Mouse (Mus musculus) 3T3-L1 (cell line): ENCODE results near the gene Myh9.

Source experiments
- DNase-seq: peaks from one replicate; pipeline ENCODE4 v3.0.0-alpha.2; 2015; ENCODE audit warnings: low read depth, low spot score

Myh9 gene

GRCm38 (mm10) chr15:77828242-77828641 lies 13.7 kb downstream of the Myh9 start:
- no peak for DNase-seq

DNA sequence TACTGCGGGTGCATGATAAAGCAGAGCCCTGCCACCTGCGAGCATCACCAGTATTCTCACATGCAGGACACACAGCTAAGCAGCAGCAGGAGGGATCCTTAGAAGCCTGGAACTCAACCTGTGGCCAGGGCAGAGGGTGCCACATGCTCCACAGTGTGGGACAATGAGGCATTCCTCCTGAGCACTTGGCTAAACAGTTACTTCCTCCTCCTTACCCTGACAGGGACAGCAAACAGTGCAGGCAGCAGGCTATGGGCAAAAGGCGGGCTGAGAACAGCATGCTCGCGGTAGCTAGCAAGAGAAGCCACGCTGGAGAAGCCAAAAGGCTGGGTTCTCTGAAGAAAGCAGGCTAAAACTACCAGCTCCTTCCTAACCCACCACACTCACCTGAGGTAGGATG lies 14.2 kb downstream of the Myh9 start:
- no peak for DNase-seq

DNA sequence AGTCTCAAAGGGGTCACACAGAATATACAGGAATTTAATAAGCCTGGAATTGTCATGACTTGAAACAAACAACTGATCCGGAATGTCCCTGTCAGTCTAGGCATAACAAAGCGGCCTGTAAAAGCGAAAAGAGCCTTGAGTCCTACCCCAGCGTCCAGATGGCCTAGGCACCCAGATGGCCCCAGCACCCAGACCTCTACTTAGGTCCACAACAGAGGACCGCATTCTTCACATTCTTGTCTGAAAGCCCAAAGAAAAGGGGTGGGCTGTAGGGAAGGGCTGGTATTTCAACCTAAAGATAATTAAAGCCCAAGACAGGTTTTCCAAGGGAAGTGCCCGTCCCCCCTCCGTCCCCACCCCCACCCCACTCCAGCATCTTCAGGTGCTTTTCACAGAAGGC lies 14.6 kb downstream of the Myh9 start:
- no peak for DNase-seq

- DNase-seq = no peak
Measured at GRCm38 (mm10) chr15:77825382-77825781, 16.6 kb downstream of the Myh9 start.

GRCm38 (mm10) chr15:77824321-77824720 lies 17.7 kb downstream of the Myh9 start:
- no peak for DNase-seq

DNA sequence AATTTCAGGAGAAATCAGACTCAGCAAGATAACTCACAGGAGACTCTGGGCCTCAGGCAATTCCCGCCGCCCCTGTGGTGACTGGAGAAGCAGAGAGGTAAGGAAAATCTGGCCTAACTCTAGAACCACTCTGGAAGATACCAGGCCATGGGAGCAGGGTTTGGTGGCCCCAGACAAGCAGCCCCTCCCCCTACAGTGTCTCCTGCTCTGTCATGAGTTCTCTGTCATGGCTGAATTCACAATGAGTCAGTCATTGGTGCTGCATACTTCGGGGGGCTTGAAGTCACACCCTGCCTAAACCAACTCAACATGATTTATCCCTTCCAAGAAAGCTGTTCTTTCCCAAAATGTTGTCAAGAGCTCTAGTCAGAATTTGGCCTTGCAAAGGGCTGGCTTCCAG lies 18.3 kb downstream of the Myh9 start:
- DNase-seq = peak; percentile 59

DNA sequence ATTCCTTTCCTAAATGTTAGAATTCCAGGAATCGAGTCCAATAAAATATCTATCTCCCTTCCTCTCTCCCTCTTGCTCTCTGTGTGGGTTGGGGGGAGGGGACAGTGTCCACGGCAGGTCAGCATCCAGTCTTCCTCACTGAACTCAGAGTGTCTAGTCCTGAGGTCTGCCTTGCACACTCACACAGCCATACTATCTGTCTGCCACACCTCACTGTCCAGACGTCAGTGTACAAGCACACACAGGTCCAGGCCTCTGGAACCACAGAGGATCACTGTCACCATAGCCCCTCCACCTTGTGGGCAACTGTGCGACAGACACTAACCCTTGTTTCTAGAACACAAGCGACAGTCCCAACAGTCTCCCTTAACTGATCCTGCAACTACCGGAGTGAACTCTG lies 18.8 kb downstream of the Myh9 start:
- no peak for DNase-seq

- no peak for DNase-seq
Measured at GRCm38 (mm10) chr15:77822671-77823070, 19.3 kb downstream of the Myh9 start.

GRCm38 (mm10) chr15:77822057-77822466 lies 19.9 kb downstream of the Myh9 start:
- peak; percentile 37 for DNase-seq

DNA sequence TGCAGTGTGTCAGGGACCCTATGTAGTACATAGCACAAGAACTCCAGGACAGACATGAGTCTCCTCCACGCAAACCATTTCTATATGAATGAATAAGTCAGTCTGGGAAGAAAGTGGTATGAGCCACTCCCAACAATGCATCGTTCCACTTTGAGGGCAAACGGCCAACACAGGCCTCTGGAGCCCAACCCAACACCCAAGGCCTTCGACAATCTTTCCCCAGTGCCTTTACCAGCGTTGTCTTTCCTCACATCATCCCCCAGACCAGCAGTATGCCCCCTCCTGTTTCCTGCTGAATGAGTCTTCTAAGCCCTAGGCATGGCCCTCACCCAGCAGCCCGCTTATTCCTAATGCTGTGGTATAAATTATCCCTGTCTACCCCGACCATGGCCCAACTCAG lies 20.6 kb downstream of the Myh9 start:
- peak; percentile 86 for DNase-seq

- DNase-seq = peak; percentile 82
Measured at GRCm38 (mm10) chr15:77820480-77821163, 21.4 kb downstream of the Myh9 start.

- DNase-seq = peak; percentile 67
Measured at GRCm38 (mm10) chr15:77819894-77820387, 22.0 kb downstream of the Myh9 start.

- DNase-seq = no peak
Measured at GRCm38 (mm10) chr15:77818556-77819158, 23.3 kb downstream of the Myh9 start.

- no peak for DNase-seq
Measured at GRCm38 (mm10) chr15:77817417-77817816, 24.6 kb downstream of the Myh9 start.

DNA sequence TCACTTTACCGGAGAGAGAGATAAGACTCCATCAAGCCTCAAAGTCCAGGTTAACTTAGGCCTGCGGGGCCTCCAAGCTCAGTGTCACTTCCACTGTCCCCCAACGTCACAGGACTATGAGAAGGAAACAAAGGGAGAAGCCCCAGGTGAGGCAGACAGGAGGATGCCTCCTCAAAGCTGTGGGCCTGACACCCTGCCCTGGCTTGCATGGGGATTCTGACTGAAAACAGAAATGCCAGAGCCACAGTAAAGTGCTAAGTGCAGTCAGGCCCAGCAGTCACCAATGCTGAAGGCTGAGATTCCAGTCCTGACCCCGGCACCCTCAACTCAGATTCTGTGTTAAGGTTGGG lies 25.4 kb downstream of the Myh9 start:
- DNase-seq = no peak

DNA sequence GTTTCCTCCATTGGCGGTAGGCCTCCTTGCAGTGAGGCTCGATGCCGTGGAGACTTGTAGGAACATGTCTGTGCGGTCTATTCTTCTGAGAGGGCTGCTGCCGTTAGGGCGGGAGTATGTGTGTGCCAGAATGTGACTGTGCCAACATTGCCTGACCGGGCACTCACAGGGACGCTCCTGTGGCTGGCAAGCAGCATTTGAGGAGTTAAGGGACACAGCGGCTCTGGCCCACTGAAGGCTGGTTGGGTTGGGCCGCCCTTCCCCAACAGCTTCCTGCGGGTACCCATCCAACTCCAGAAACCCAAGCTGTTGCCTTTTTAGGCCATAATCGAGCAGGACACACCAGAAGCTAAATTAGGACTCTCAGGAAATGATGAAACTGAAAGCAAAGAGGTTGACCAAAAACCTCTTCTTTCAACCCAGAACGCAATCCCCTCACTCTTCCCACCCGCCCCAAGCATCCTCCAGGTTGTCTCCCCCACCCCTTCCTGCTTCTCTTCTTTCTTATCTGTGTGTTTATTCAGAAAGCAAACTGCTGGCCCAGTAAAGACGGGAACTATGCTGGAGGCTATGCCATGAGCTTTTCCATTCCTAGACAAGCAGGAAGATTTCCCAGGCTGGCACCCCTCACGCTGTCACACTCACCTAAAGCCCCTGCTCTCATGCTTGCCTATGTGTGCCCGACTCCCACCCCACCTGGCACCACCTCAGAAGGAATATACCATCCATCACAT lies 25.9 kb downstream of the Myh9 start:
- no peak for DNase-seq

DNA sequence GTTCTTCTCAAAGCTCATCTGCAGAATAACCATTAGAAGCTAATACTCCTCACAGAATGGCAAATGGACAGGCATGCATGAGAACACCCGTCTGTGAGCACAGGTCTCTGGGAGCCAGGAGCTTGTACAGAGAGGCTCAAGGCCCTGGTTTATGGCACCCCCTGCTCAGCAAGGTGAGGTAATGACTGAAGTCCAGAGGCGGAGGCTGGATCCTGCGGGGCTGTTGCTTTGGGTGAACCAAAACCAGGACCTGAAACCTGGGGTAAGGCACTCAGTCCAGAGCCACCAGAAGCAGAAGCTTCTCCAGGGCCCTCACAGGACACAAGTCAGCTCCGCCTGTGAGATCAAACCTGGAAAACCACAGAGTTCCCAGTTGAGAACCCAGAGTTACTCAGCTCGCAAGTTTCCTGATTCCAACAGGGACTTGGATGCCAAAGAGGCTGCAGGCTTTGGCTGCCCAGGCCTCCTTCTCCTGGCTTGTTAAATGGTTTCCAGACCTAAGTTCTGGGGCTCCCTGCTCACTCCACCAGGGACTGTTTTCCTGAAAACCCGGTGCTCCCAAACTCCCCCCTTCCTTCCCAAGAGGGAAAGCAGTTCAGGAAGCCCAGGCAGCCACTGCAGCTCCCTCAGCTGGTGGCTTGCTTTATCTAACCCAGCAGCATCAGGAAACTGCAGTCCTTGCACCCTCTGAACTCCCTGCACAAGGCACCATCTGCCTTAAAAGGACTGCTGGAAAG lies 28.2 kb downstream of the Myh9 start:
- peak; percentile 56 for DNase-seq

- DNase-seq = no peak
Measured at GRCm38 (mm10) chr15:77812578-77812977, 29.4 kb downstream of the Myh9 start.

DNA sequence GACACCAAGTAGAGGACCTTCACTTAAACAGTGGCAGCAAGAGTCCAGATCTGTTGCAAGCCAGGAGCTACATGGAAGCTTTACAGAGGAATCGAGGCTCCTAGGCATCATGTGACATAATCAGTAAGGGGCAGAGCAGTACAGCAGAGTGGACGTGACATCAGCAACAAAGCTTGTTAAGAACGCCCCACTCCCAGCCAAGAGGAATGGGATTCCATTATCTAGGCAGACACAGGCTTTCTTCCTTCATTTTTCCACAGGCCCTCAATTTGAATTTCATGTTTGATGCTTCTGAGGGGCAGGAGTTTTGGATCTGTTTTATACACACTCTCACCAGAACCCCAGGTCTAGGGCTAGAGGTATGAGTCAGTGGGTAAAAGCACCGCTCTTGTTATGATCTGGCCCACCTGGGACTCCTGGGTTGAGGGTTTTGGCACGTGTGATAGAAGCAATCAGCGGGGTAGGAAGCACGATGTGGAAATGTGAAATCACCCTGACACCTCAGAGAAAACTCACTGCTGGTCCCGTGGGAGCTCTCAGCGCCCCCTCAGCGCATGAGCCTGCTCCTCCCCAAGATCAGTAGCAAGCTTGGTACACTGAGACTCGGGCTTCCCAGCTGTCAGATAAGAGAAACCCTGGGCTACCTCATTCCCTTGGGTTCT lies 30.7 kb downstream of the Myh9 start:
- DNase-seq = no peak

DNA sequence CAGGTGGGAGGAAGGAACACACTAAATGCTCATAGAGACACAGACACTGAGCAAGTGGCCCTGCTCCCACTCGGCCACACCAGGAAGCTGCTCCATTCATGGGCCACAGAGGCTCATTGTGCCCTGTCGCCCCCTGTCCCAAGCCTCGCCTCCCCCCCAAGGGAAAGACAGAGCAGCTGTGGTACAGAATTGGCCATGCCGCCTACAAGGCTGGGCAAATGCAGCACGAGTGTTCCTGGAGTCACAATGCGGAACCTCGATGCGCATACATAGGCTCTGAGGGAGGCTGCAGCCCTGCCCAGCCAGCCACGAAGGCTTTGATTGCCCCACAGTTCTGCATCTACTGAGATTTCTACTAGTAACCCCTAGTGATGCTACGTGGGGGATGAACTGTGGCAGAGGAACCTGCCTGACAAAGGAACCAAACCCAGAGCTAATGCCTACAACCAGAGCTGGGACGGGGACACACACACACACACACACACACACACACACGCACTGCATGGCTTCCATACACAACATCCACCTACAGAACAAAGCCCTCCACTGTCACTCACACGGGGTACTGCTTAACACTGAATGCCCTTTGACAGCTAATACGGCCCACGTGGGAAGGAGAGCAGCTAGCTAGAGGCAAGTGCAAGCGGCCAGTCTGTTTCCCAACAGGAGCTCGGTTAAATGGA lies 31.4 kb downstream of the Myh9 start:
- no peak for DNase-seq

DNA sequence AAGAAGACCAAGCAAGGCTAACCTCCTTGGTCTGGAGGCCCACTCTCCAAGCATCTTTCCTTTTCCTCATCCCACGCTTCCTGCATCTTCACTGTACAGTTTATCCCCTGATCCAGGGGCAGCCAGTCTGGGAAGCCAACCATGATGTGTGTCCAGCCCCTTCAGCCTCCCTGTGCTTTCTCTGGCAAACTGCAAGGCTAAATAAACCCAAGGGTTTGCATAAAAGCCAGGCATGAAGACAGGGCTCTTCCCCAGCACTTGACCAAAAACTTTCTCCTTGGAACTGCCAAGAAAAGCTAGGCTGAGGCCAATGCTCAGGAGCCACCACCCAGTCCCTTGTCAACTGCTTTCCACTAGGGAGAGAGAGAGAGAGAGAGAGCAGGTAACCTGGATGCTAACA lies 32.5 kb downstream of the Myh9 start:
- no peak for DNase-seq
